Mouse (Mus musculus): ENCODE measurements around the gene Ube2m.
A peak's percentile ranks its signal among the peaks of the same experiment; 100 is the strongest.
"Not testable (repeated sequence)": the region's sequence is repeated elsewhere in the genome, so short reads cannot be mapped to it uniquely, and the experiment has no call there.

The Ube2m gene

GRCm38 (mm10) chr7:13037901-13038555 lies at the start of gene Ube2m:
Gene Ube2m (minus strand): TSS chr7:13038275.
- DNase-seq = peak; percentile 97

DNA sequence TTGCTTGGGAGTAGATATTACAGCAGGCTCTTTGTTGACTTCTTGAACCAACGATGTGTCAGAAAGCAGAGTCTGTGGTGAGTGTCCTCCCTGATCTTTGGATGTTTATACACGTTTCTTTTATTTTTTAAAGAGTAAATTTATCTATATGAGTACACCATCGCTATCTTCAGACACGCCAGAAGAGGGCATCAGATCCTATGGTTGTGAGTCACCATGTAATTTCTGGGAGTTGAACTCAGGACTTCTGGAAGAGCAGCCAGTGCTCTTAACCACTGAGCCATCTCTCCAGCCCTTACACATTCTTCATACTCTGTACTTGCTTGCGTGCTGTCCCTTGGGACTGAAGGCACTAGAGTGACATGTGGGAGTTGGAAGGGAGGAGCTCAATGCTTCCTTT lies 34.2 kb upstream of the Ube2m start:
- no peak for DNase-seq

GRCm38 (mm10) chr7:13063399-13063798 lies 25.3 kb upstream of the Ube2m start:
- not testable (repeated sequence) for DNase-seq

DNA sequence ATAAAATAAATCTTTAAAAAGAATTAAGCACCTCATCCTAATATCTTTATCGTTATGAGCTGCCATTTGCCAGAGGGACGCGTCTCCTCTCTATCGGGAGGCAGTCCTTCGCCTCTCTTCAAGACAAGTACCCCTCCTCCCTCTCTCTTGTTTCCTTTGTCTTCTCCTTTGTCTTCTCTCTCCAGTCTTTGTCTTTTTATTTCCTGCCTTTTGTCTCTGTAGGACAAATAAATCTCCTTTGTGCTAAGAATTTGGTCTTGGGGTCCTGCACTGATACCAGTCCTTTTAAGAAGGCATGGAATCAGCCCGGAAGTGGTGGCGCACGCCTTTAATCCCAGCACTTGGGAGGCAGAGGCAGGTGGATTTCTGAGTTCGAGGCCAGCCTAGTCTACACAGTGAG lies 21.5 kb upstream of the Ube2m start:
- no peak for DNase-seq

DNA sequence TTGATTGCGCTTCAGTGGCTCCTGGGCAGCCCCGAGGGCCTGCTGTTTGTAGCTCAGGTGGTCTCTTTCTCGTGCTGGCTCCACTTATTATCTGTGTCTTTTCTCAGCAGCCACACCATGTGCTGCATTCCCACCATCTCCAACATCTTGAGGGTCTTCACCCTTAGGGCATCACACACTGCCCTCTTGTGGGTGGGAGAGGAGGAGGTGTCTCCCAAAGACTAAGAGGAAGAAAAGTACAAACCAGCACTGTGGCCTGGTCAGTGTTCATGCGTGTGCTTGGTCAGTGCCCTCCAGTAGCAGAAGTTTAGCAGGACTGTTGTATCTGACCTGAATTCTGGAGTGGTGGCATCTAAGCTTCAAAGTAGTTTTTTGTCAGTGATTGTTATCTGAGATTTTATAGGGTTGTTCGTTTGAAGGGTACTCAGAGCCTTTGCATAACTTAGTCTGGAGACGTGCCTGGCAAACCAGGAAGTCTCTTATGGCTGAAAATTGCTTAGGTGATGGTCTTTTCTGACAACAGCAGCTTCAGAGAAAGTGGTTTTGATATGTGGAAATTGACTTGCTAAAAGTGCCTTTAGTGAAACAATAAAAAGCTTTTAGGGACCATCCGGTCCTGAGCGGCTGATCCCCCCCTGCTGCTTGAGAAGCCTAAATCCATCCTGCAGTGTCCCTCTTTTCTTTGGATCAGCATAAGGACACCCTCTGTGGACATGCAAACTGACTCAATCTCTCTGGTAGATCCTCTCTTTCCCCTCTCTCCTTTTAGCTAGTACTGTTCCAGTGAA lies 19.0 kb upstream of the Ube2m start:
- no peak for DNase-seq

DNA sequence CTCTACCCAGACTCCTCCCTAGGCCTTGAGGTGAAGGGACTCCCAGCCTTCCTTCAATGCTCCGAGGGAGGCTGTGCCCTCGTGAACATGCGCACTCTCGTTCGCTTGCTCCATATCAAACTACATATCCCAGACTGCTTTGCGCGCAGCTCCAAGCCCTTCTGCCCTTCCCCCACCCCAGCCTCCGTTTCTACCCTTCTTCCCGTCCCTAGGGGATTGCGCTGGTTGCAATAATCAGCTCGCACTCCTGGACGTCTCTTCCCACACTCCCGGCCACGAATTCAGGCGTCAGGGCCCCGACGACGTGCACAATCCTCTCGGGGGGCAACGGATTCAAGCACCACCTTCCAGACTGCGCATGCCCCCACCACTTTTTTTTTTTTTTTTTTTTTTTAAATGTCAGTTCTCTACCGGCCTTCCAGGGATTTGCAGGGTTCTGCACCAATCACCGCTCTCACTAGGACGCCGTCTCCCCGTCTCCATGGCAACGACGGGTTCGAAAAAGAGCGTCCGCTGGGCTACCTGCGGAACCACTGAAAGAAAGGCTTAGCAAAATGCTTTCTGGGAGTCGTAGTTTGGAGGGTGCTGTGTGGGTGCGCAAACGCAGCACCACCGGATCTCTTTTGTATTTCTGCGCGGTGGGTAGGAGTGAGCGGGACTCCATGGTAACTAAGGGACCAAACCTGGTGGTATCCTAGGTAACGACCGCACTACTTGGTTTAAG lies 16.4 kb upstream of the Ube2m start, which contains the start of gene Mzf1:
TSS of gene Mzf1 (minus strand) at position 478 of the 724 bp plus-strand sequence.
- DNase-seq = peak; percentile 97

- DNase-seq = no peak
Observed at GRCm38 (mm10) chr7:13053961-13054286, 15.8 kb upstream of the Ube2m start.

- no peak for DNase-seq
Observed at GRCm38 (mm10) chr7:13053501-13053900, 15.4 kb upstream of the Ube2m start.

DNA sequence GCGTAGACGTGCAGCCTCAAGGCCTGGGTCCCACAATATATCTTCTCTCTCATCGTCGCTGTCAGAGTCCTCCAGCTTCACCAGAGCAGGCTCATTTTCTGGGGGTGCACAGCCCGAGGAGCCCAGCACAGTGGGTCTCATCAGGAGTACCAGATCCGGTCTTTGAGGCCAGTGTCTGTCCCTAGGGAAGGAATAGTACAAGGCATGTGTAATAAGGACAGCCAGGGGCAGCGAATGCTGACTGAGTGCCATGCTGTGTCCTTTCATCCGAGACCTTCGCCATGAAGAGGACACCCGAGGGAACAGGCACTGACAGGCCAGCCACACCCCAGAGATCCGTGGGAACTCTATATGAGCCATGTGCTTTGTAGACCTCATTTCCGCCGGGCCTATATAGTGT lies 14.9 kb upstream of the Ube2m start:
- DNase-seq = no peak

DNA sequence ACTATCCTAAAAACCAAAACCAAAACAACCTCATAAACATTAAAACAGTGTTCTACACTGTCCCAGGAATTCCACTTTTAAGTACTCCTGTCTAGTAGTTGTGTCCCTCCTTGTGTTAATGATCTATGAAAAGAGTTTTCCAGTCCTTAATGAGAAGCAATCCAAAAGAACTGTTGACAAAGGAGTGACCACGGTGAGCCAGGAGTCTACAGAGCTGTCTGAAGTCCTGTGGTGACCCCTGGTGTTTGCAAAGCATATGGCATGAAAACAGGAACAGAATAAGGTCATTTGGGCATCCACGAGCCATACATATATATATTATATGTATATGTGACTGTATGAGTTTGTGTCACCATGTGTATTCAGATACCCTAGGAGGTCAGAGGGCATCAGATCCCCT lies 8.0 kb upstream of the Ube2m start:
- peak; percentile 63 for DNase-seq

DNA sequence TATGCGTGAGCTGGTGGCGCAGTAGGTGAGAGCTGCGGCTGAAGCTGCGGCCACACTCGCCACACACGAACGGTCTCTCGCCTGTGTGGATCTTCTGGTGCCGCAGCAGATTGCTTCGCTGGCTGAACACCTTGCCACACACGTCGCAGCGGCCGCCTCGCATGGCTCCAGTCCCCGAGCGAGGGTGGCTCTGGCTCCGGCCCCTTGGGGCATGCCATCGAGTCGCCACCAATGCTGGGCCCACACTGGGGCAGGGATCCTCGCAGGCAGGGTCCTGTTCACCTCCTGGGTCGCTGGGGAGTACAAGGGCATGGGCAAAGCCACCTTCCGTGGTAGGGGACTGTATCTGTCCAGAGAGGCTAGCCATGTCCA lies 6.2 kb upstream of the Ube2m start:
- no peak for DNase-seq

DNA sequence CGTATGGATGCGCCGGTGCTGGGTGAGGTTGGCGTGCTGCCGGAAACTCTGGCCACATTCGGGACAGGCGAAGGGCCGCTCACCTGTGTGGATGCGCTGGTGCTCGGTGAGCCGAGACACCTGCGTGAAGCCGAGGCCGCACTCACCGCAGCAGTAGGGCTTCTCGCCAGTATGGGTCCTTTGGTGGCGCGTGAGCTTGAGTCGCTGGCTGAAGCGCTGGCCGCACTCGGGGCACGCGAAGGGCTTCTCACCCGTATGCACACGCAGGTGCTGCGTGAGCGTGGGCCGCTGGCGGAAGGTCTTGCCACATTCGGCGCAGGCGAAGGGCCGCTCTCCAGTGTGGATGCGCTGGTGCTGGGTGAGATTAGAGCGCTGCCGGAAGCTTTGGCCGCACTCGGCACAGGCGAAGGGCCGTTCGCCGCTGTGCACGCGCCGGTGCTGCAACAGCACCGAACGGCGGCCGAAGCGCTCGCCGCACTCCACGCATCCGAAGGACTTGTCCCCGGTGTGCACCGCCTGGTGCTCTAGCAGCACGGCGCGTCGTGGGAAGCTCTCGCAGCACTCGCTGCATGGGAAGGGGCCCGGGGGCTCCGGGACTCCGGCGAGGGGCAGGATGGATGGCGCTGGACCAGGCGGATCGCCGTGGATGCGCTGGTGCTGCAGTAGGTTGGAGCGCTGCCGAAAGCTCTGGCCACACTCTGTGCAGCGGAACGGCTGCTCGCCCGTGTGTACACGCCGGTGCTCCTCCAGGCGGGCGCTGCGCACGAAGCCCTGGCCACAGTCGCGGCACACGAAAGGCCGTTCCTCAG lies 5.6 kb upstream of the Ube2m start:
- DNase-seq = peak; percentile 9

GRCm38 (mm10) chr7:13043120-13043444 lies 5.0 kb upstream of the Ube2m start:
- no peak for DNase-seq

- no peak for DNase-seq
Observed at GRCm38 (mm10) chr7:13042511-13042910, 4.4 kb upstream of the Ube2m start.

DNA sequence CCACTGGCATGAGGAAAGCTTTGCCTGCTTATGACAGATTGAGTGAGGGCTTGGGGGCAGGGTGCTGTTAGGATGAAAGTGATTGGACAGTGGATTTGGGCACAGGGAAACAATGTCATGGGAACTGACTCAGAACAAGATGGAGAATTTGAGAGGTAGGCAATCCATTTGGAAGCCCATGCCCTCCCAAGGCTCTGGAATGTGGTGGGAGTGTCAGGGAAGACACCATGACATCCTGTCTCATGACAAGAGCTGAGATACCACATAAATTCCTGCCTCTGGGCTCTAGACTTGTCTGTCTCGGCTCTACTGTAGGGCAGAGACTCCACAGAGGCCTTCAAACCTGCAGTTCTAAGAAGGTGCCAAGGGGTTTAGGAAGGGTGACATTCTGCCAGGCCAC lies 3.2 kb upstream of the Ube2m start:
- no peak for DNase-seq

DNA sequence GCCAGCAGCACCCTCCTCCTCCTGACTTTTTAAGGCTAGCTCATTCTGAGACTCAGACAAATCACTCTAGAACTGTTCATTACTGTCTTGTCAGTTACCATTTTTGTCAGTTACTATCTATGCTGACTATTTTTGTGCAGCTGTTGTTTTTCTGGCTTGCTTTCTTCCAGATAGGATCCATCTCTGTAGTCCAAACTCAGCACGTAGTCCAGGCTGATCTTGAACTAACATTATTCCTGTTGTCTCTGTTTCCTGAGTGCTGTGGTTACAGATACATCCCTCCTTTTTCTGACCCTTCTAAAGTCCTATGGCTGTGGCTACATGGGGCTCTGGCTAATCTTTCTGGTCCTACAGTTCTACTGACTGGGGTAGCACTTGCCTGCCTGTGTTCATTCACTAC lies 1.1 kb upstream of the Ube2m start:
- DNase-seq = no peak

- peak; percentile 66 for DNase-seq
Observed at GRCm38 (mm10) chr7:13038621-13039169, 620 bp upstream of the Ube2m start.

GRCm38 (mm10) chr7:13037366-13037765 lies 709 bp downstream of the Ube2m start:
- no peak for DNase-seq

DNA sequence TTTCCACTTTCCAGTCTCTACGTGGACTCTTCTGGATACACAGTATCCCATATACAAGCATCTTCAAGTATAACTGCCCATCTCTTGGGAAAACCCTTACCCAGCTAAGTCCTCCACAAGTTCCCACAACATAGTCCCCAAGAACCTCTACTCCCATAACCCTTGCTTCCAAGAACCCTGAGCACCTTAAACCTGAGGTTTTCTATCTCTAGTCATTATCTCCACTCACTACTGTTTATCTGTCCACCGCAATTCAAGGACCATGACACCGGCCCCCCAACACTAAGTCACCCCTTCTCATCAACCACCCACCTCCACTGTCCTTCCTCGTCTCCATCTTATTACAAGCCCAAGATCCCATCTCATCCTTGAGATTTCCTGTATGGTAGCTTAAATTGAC lies 1.3 kb downstream of the Ube2m start:
- DNase-seq = no peak

GRCm38 (mm10) chr7:13035211-13035855 lies 2.7 kb downstream of the Ube2m start:
- DNase-seq = no peak

DNA sequence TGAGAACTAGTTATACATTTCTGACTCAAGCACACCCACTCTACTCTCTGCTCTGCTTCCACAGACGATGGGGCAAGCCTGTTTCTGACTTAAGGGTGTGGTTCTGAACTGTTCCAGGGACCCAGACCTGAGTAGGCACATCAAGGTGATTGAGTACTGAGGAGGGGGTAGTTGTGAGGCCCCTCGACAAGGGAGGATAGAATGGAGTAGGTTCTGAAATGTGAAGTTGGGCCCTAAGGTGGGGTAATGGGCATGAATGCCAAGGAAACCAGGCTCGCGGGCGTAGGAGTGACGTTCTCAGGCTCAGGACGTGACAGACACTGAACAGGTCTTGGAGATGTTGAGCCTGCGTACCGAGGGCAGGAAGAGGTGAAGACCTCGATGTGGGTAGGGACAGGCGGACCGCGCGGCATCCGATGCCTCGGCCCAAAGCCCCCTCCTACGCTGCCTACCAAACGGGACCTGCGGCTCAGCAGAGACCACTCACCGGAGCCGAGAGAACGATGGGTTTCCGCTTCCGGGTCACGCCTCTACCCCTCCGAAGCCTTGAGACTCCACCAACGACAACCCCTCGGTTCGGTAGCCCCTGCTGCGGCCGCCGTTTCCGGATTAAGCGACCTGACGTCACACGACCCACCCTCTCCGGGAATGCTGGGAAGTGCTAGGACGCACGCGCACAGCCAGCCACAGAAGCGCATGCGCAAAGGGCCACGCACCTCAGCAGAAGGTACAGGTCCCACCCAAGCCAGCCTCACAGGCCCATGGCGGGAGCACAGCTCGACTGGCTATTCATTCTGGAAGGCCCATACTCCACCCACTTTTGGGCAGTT lies 3.7 kb downstream of the Ube2m start, which contains the start of gene Chmp2a:
TSS of gene Chmp2a (minus strand) at position 660 of the 830 bp plus-strand sequence.
- DNase-seq = peak; percentile 97

All from kidney, adult 11 months (tissue).